Mouse (Mus musculus): ENCODE results near the gene Wnt9b.
A peak's percentile ranks its signal among the peaks of the same experiment; 100 is the strongest.

Gene Wnt9b

GRCm38 (mm10) chr11:103731594-103731993 is 18.0 kb downstream of the Wnt9b start:
- peak; percentile 40 for DNase-seq

GRCm38 (mm10) chr11:103729282-103729985 is 20.2 kb downstream of the Wnt9b start:
- DNase-seq: no peak

- no peak for DNase-seq
Measured at GRCm38 (mm10) chr11:103724331-103724771, 25.3 kb downstream of the Wnt9b start.

GRCm38 (mm10) chr11:103722040-103722481 is 27.6 kb downstream of the Wnt9b start:
- peak; percentile 54 for DNase-seq

- peak; percentile 57 for DNase-seq
Measured at GRCm38 (mm10) chr11:103721468-103722039, 28.1 kb downstream of the Wnt9b start.

GRCm38 (mm10) chr11:103719436-103719835 is 30.2 kb downstream of the Wnt9b start:
- no peak for DNase-seq

GRCm38 (mm10) chr11:103716971-103717370 is 32.6 kb downstream of the Wnt9b start:
- no peak for DNase-seq

GRCm38 (mm10) chr11:103714074-103714473 is 35.5 kb downstream of the Wnt9b start:
- DNase-seq: no peak

GRCm38 (mm10) chr11:103711851-103712587 is 37.6 kb downstream of the Wnt9b start:
- DNase-seq: peak; percentile 56

- DNase-seq: no peak
Measured at GRCm38 (mm10) chr11:103709982-103710381, 39.6 kb downstream of the Wnt9b start.

GRCm38 (mm10) chr11:103707005-103707404 is 42.6 kb downstream of the Wnt9b start:
- DNase-seq: peak; percentile 82

- DNase-seq: no peak
Measured at GRCm38 (mm10) chr11:103698226-103698625, 51.4 kb downstream of the Wnt9b start.

- peak; percentile 94 for DNase-seq
Measured at GRCm38 (mm10) chr11:103697565-103698176, 52.0 kb downstream of the Wnt9b start, which contains the start of gene Gosr2. Gene Gosr2 (minus strand): TSS chr11:103697898.

GRCm38 (mm10) chr11:103696851-103697564 is 52.6 kb downstream of the Wnt9b start:
- no peak for DNase-seq

GRCm38 (mm10) chr11:103693241-103693640 is 56.4 kb downstream of the Wnt9b start:
- DNase-seq: no peak

- DNase-seq: no peak
Measured at GRCm38 (mm10) chr11:103691036-103691435, 58.6 kb downstream of the Wnt9b start.

GRCm38 (mm10) chr11:103688980-103689378 is 60.6 kb downstream of the Wnt9b start:
- no peak for DNase-seq

GRCm38 (mm10) chr11:103688271-103688979 is 61.2 kb downstream of the Wnt9b start:
- DNase-seq: no peak

- no peak for DNase-seq
Measured at GRCm38 (mm10) chr11:103686706-103687105, 62.9 kb downstream of the Wnt9b start.

- DNase-seq: no peak
Measured at GRCm38 (mm10) chr11:103685261-103685736, 64.3 kb downstream of the Wnt9b start.

- DNase-seq: no peak
Measured at GRCm38 (mm10) chr11:103683667-103684334, 65.8 kb downstream of the Wnt9b start.
